Mouse (Mus musculus): ENCODE data around the gene Shld2. TPM values are rescaled to one million over a fixed set of nuclear protein-coding genes. Genes with fewer than 3 reads are reported as not detected.

Shld2 gene
- total RNA-seq (2021) = 1 to 10 TPM; 7.1 to 8.0 TPM
- long read RNA-seq, experiment 1, partial matches to known transcripts = 0 of 6 reads
- long read RNA-seq, experiment 1, other reads (novel, unspliced or antisense) = 5 of 6 reads
- long read RNA-seq, experiment 2, partial matches to known transcripts = 0 of 7 reads
- long read RNA-seq, experiment 2, other reads (novel, unspliced or antisense) = 7 of 7 reads

GRCm38 (mm10) chr14:34310234-34310965 lies at the start of gene Shld2, which contains the start of gene Glud1:
Gene Shld2 (minus strand): TSS chr14:34310493.
Gene Glud1 (plus strand): TSS chr14:34310727.
- peak; percentile 98 for DNase-seq

GRCm38 (mm10) chr14:34359676-34360244 lies 49.5 kb upstream of the Shld2 start:
- DNase-seq = no peak

- no peak for DNase-seq
Measured at GRCm38 (mm10) chr14:34357671-34358455, 47.6 kb upstream of the Shld2 start.

- DNase-seq = no peak
Measured at GRCm38 (mm10) chr14:34355301-34355700, 45.0 kb upstream of the Shld2 start, which contains the start of gene Fam25c. Gene Fam25c (minus strand): TSS chr14:34355433.

- DNase-seq = no peak
Measured at GRCm38 (mm10) chr14:34354456-34354855, 44.2 kb upstream of the Shld2 start.

- DNase-seq = no peak
Measured at GRCm38 (mm10) chr14:34353326-34353725, 43.0 kb upstream of the Shld2 start.

- no peak for DNase-seq
Measured at GRCm38 (mm10) chr14:34352523-34352922, 42.2 kb upstream of the Shld2 start.

GRCm38 (mm10) chr14:34351660-34352059 lies 41.4 kb upstream of the Shld2 start:
- no peak for DNase-seq

GRCm38 (mm10) chr14:34349007-34349406 lies 38.7 kb upstream of the Shld2 start:
- no peak for DNase-seq

GRCm38 (mm10) chr14:34348301-34348700 lies 38.0 kb upstream of the Shld2 start:
- no peak for DNase-seq

- DNase-seq = no peak
Measured at GRCm38 (mm10) chr14:34347084-34347483, 36.8 kb upstream of the Shld2 start.

GRCm38 (mm10) chr14:34345771-34346566 lies 35.7 kb upstream of the Shld2 start:
- no peak for DNase-seq

- DNase-seq = no peak
Measured at GRCm38 (mm10) chr14:34344361-34344760, 34.1 kb upstream of the Shld2 start.

GRCm38 (mm10) chr14:34343078-34343477 lies 32.8 kb upstream of the Shld2 start:
- DNase-seq = no peak

GRCm38 (mm10) chr14:34341993-34342392 lies 31.7 kb upstream of the Shld2 start:
- DNase-seq = no peak

- DNase-seq = no peak
Measured at GRCm38 (mm10) chr14:34339446-34339845, 29.2 kb upstream of the Shld2 start.

GRCm38 (mm10) chr14:34332476-34332875 lies 22.2 kb upstream of the Shld2 start:
- DNase-seq = no peak

GRCm38 (mm10) chr14:34331886-34332285 lies 21.6 kb upstream of the Shld2 start:
- no peak for DNase-seq

GRCm38 (mm10) chr14:34330657-34331158 lies 20.4 kb upstream of the Shld2 start:
- no peak for DNase-seq

GRCm38 (mm10) chr14:34327618-34328017 lies 17.3 kb upstream of the Shld2 start:
- DNase-seq = no peak

GRCm38 (mm10) chr14:34326606-34327005 lies 16.3 kb upstream of the Shld2 start:
- no peak for DNase-seq

Data from gastrocnemius, postnatal 10 days (tissue).